Mouse (Mus musculus) spleen, postnatal 10 days (tissue): ENCODE measurements at regions not wholly inside any gene's neighbourhood (a gene's known extent, or its start where the extent isn't known, plus 50 kb on each side); places are given as distances from the start of the nearest gene placed in this dataset.
A peak's percentile ranks its signal among the peaks of the same experiment; 100 is the strongest.
"Not testable (repeated sequence)": the region's sequence is repeated elsewhere in the genome, so short reads cannot be mapped to it uniquely, and the experiment has no call there.

ENCODE experiments used
- DNase-seq, 2 experiments: peaks; one replicate each; pipeline ENCODE4 v3.0.0; 2021 to 2022; ENCODE audit warnings: low spot score in 2 of 2

GRCm38 (mm10) chr10:99320797-99321196 lies 57.8 kb downstream of the Dusp6 start:
- DNase-seq, result no peak

- DNase-seq, result no peak
Measured at GRCm38 (mm10) chr10:99323358-99323757, 60.3 kb downstream of the Dusp6 start.

- DNase-seq, result no peak
Measured at GRCm38 (mm10) chr10:99327501-99327900, 64.5 kb downstream of the Dusp6 start.

GRCm38 (mm10) chr10:99328568-99328967 lies 65.5 kb downstream of the Dusp6 start:
- DNase-seq, result no peak

GRCm38 (mm10) chr10:99329469-99329868 lies 66.4 kb downstream of the Dusp6 start:
- no peak for DNase-seq

GRCm38 (mm10) chr10:99330519-99330918 lies 67.5 kb downstream of the Dusp6 start:
- DNase-seq, result no peak

- DNase-seq, result no peak
Measured at GRCm38 (mm10) chr10:99331876-99332275, 68.8 kb downstream of the Dusp6 start.

- DNase-seq, result no peak
Measured at GRCm38 (mm10) chr10:99333831-99334230, 70.8 kb downstream of the Dusp6 start.

GRCm38 (mm10) chr10:99336091-99336490 lies 73.1 kb downstream of the Dusp6 start:
- no peak for DNase-seq

GRCm38 (mm10) chr10:99338790-99339189 lies 75.8 kb downstream of the Dusp6 start:
- not testable (repeated sequence) for DNase-seq

- peak; percentile 46 to 76 for DNase-seq
Measured at GRCm38 (mm10) chr10:99339291-99339912, 76.4 kb downstream of the Dusp6 start.

GRCm38 (mm10) chr10:99340057-99340456 lies 77.0 kb downstream of the Dusp6 start:
- not testable (repeated sequence) for DNase-seq

- no peak for DNase-seq
Measured at GRCm38 (mm10) chr10:99349125-99349716, 86.2 kb downstream of the Dusp6 start.

- no peak for DNase-seq
Measured at GRCm38 (mm10) chr10:99353541-99354292, 90.7 kb downstream of the Dusp6 start.

GRCm38 (mm10) chr10:99354352-99354751 lies 91.3 kb downstream of the Dusp6 start:
- DNase-seq, result no peak

GRCm38 (mm10) chr10:99355303-99355702 lies 92.3 kb downstream of the Dusp6 start:
- DNase-seq, result no peak

GRCm38 (mm10) chr10:99356221-99356620 lies 93.2 kb downstream of the Dusp6 start:
- DNase-seq, result no peak

- no peak for DNase-seq
Measured at GRCm38 (mm10) chr10:99356883-99357282, 93.9 kb downstream of the Dusp6 start.

- no peak for DNase-seq
Measured at GRCm38 (mm10) chr10:99357347-99357746, 94.3 kb downstream of the Dusp6 start.

- DNase-seq, result no peak
Measured at GRCm38 (mm10) chr10:99358256-99358655, 95.2 kb downstream of the Dusp6 start.

GRCm38 (mm10) chr10:99359439-99359866 lies 96.4 kb downstream of the Dusp6 start:
- no peak for DNase-seq

- DNase-seq, result not testable (repeated sequence)
Measured at GRCm38 (mm10) chr10:99360601-99361000, 97.6 kb downstream of the Dusp6 start.

- no peak for DNase-seq
Measured at GRCm38 (mm10) chr10:99366162-99366561, 103.1 kb downstream of the Dusp6 start.
